Mouse (Mus musculus): ENCODE measurements at regions not wholly inside any gene's neighbourhood (a gene's known extent, or its start where the extent isn't known, plus 50 kb on each side); places are given as distances from the start of the nearest gene placed in this dataset.

- no peak for DNase-seq (ENCODE audit: low spot score in 2 of 2)
Observed at GRCm38 (mm10) chr9:102782926-102783850, 51.5 kb upstream of the Ryk start.

DNA sequence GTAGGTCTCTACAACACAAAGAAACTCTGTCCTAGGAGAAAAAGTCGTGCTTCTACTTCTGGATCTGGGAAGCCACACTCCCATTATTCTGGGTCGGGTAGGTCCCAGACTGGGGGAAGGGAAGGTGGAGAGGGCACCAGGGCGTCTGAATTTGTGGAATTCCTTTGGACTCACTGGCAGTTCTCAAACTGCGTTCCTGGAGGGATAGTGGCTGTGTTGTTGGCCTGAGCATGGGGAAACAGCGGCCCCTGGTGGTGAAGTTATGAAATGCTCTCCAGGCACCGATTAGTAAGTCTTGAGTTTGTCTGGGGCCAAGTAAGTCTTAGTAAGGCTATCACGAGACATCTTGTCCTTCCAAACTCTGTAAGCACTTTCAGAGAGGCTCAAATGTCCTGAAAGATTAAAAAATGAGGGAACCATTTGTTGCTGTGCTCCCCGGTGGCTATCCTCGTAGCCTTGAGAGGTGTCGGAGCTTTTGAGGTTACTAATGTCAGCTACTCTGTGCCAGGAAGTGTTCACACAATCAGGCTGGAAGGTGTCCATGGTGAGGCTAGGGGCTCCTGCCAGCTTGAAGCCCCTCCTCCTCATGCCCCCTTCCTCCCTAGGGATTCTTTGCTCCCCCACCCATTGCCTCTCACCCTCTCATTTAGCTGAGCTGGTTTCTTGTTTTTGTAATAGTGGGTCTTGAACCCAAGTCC is 50.2 kb upstream of the Ryk start:
- DNase-seq (ENCODE audit: low spot score in 2 of 2): peak; percentile 68 to 85
